Mouse (Mus musculus): ENCODE data around the gene Dner.

Dner gene

GRCm38 (mm10) chr1:84443050-84443449 lies 253.0 kb downstream of the Dner start:
- no peak for DNase-seq (ENCODE audit: low spot score)

GRCm38 (mm10) chr1:84441419-84441818 lies 254.6 kb downstream of the Dner start:
- no peak for DNase-seq (ENCODE audit: low spot score)

- no peak for DNase-seq (ENCODE audit: low spot score)
Observed at GRCm38 (mm10) chr1:84437565-84437964, 258.5 kb downstream of the Dner start.

DNA sequence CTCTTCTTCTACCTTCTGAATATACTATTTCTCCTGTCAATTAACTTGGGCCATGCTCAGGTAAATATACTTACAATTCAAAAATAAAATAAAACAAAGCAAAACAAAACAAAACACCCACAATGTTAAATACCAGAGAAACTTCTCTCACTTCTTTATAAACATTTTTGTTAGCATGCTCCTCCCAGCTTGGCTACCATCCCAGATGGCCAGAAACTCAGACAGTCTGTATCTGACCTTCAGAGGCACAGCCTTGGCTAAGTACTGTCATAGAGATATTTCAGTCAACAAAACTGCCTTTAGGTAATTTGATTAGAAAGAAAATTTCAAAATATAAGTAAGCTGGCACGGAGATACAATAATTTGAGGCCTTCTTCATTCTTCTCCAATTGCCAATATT lies 259.7 kb downstream of the Dner start:
- DNase-seq (ENCODE audit: low spot score), result peak; percentile 60

- no peak for DNase-seq (ENCODE audit: low spot score)
Observed at GRCm38 (mm10) chr1:84433291-84433980, 262.6 kb downstream of the Dner start.

DNA sequence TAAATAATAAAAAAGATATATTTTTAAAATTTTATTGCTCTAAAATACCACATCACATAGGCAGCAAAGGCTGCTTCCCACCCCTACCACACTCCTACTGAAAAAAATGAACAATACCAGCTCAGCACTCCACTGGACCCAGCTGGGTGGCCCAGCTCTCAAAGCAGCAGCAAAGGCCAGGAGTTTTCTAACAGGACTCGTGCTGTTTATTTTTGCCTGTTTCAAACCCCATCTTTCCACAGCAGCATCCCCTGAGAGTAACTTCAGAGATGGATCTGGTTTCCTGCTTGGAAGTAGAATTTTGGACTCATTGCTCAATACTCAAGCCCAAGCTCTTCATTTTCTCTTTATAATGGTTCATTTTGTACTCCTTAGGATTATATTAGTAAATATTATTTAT lies 263.7 kb downstream of the Dner start:
- no peak for DNase-seq (ENCODE audit: low spot score)

DNA sequence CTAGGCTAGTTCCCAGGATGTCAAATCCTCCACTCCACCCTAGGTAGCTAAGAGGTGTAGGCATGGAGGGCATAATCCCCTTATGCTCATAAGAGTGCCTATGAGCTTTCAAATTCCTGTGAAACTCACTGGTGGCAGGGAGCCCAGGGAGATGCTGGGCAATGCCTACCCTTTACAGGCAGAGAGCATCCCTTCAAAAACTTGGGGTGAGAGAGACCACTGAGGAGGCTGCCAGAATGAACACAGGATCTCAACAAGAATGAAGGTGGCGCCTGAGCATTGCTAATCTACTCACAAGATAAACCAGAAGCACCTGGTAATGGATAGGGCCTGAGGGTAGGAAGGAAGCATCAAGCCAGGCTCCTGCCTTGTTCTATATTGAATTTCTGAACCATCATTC lies 267.7 kb downstream of the Dner start:
- no peak for DNase-seq (ENCODE audit: low spot score)

DNA sequence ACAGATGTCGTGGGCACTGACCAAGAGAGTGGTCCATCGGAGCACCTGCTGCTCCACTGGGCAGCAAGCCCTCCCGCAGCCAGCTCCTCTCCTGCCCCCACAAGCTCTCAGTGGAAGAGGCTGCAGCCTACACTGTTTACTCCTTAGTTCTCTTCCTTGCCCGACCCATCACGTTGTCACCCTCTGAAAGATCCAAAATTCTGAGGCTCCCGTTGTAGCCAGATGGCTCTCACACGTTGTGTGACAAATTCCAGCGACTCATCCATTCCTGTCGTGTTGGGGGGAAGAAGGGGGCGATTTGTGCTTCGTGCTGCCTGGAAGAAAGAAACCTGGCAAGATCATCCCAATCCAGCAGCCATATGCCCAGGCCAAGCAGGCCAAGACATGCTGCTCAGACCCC lies 268.3 kb downstream of the Dner start:
- no peak for DNase-seq (ENCODE audit: low spot score)

GRCm38 (mm10) chr1:84426679-84427078 lies 269.3 kb downstream of the Dner start:
- no peak for DNase-seq (ENCODE audit: low spot score)

GRCm38 (mm10) chr1:84422881-84423280 lies 273.1 kb downstream of the Dner start:
- DNase-seq (ENCODE audit: low spot score), result no peak

DNA sequence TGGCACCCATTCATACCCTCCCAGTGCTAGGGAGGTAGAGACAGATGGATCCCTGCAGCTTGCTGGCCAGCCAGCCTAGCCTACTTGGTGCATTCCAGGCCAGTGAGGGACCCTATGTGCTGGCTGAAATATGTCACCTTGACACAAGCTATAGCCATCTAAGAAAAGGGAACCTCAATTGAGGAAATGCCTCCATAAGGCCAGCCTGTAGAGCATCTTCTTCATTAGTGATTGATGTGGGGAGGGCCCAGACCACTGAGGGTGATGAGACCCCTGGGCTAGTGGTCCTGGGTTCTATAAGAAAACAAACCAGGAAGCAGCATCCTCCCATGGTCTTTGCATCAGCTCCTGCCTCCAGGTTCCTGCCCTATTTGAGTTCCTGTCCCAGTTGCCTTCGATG lies 274.2 kb downstream of the Dner start:
- DNase-seq (ENCODE audit: low spot score), result no peak

- peak; percentile 13 for DNase-seq (ENCODE audit: low spot score)
Observed at GRCm38 (mm10) chr1:84419416-84419815, 276.6 kb downstream of the Dner start.

DNA sequence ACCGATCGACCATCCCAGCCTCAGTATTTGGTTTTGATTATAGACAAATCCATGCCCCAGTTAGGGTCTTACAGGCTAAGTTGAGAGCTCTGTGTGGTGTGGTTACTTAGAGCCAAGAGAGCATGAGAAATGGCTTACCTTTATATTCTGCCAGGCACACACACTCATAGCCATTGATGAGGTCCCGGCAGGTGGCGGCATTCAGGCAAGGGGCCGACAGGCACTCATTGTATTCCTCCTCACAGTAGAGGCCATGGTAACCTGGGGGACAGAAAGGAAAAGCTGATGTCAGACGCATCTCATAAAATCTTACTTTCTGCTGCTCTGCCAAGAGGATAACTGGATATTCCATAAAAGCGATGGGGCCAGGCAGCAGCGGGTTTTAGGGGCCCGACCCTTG lies 277.5 kb downstream of the Dner start:
- no peak for DNase-seq (ENCODE audit: low spot score)

GRCm38 (mm10) chr1:84417761-84418238 lies 278.2 kb downstream of the Dner start:
- no peak for DNase-seq (ENCODE audit: low spot score)

DNA sequence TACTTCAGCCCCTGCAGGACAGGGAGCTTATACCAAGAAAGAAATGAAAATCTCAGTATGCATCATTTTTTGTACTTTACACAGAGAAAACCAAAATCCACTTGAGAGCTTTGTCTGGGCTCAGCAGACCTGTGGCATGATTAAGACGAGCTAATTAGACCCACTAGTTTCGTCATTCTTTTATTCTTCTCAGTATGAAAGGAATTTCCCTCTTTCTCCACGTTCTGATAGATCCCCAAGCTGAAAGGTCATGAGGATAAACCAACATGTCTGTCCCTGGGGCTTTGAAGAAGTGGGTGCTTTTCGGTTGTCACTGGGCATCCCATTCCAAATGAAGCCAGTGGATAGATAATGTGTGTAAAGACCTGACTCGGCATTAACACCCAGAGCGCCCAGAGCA lies 278.7 kb downstream of the Dner start:
- no peak for DNase-seq (ENCODE audit: low spot score)

DNA sequence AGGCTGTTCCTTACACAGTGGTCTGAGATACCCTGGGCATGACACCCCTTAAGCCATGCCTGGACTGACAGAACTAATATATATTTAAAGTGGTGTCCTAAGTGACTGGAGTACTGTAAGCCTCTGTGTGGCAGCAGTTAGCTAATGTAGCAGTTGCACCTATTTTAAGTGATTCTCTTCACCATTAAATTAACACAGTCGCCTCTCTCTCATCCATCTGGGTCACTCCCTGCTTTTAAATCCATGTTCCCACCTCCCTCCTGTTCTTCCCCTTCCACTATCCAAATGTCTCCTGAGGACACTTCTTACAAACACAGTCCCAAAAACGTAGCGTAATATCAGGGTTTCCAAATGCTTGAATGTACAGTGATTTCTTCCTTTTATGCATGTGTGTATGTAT lies 281.6 kb downstream of the Dner start:
- DNase-seq (ENCODE audit: low spot score), result no peak

DNA sequence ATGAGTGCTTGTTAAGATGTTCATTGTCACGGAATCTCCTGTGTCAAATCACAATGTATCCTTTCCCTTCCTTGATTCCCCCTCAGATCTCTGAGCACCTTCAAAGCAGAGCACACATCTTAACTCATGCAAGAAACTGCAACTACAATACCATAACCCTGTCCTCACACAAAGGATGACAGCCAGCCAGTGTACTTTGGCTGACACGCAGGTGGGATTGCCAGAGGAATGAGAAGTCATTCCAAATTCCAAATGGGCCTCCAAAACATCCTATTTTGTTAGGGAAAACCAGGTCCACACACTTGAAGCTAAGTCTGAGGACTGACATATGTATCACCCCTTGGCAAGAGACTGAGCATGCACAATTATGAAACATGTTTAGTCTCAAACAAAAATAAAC lies 286.5 kb downstream of the Dner start:
- DNase-seq (ENCODE audit: low spot score), result no peak

DNA sequence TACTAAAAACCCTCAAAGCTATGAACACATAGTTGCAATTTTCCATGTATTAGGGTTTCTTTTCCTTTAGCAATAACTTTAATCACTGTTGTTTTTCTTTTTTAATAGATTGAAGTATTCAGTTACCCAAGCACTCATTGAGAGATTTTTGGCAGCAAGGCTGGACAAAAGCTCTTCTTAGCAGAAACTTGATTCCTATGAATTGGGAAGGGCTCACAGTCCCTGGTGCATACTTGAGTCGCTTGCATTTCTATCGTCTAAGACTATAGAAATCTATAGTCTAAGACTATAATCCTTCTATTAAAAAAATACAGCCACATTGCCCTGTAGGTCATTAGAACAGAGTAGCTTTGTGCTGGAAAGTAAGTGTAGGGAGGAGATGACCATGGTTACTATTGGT lies 287.1 kb downstream of the Dner start:
- DNase-seq (ENCODE audit: low spot score), result no peak

- no peak for DNase-seq (ENCODE audit: low spot score)
Observed at GRCm38 (mm10) chr1:84406891-84407290, 289.1 kb downstream of the Dner start.

GRCm38 (mm10) chr1:84405551-84406290 lies 290.3 kb downstream of the Dner start:
- DNase-seq (ENCODE audit: low spot score), result no peak

DNA sequence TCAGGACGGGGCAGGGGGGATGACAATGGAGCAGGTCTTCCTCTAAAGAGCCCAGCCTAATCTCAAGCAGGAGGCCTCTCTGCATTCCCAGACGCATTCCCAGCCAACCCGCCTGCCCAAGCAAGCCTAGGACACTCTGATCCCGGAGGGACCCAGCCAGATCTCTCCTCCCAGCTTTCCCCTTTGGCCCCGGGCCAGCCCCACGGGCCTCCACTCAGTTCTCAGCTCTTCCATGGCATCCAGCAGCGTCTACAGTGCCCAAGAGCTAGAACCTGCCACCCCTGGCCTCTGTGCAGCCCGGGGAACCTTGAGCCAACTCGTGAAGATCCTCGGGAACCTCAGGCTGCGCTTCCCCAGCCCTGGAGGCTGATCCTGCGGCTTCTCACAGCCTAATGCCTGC lies 291.1 kb downstream of the Dner start:
- DNase-seq (ENCODE audit: low spot score), result no peak

GRCm38 (mm10) chr1:84402154-84402553 lies 293.9 kb downstream of the Dner start:
- DNase-seq (ENCODE audit: low spot score), result no peak

GRCm38 (mm10) chr1:84399671-84400070 lies 296.4 kb downstream of the Dner start:
- DNase-seq (ENCODE audit: low spot score), result no peak

GRCm38 (mm10) chr1:84399118-84399517 lies 296.9 kb downstream of the Dner start:
- DNase-seq (ENCODE audit: low spot score), result no peak
